Mouse (Mus musculus) neural tube, embryonic 10.5 days (tissue): ENCODE data around the gene Olfr1150-ps1.

Experiments used
- DNase-seq: peaks from one replicate; pipeline ENCODE4 v3.0.0-alpha.2; 2017; ENCODE audit warnings: low spot score; ENCODE audit errors: extremely low spot score

Olfr1150-ps1 gene

GRCm38 (mm10) chr2:87843693-87844092 is at the start of gene Olfr1150-ps1:
Gene Olfr1150-ps1, plus strand, starts transcription at chr2:87843993.
- no peak for DNase-seq

GRCm38 (mm10) chr2:87800292-87800691 is 43.5 kb upstream of the Olfr1150-ps1 start, which contains the start of gene Olfr1143:
Gene Olfr1143, plus strand, starts transcription at chr2:87800592.
- DNase-seq: no peak

- DNase-seq: no peak
Measured at GRCm38 (mm10) chr2:87809522-87809921, 34.3 kb upstream of the Olfr1150-ps1 start, which contains the start of gene Olfr1145. Gene Olfr1145, plus strand, starts transcription at chr2:87809822.

DNA sequence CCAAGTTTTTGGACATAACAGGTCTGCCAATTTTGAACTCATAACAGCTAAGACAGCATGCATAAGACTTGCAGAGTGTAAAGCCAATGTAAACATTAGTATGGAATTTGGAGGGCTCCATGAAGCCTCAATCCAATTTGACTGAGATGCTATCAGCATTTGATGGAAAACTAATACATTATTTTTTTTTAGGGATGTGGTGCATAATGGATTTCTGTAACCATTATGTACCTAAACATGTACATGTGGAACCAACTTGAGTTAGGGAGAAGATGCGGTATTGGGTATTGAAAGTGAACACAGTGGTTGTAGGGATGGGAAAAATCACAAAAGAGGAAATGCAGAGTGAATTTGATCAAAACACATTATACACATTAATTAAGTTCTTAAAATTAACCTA is 13.6 kb upstream of the Olfr1150-ps1 start, which contains the start of gene Olfr1148:
Gene Olfr1148 (plus strand): TSS at position 301 of the 400 bp plus-strand sequence.
- DNase-seq: no peak

GRCm38 (mm10) chr2:87855562-87855961 is 11.8 kb downstream of the Olfr1150-ps1 start, which contains the start of gene Olfr1151:
Gene Olfr1151, plus strand, starts transcription at chr2:87855862.
- no peak for DNase-seq

DNA sequence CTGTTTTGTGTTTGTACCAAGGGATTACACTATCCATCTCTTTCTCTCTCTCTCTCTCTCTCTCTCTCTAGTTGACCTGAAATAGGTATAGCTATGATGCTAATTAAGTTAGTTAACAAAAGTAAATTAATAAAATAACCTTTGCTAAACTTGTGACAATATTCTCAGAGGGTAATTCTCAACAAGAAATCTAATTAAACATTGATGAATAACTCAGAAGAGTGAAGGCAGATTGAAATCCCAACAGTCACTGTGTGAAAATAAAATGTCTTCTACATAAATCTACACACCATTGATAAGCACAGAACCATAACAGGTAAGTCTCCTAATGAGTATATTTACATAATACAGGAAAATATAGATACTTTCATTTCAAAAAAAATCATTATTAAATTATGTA is 22.4 kb downstream of the Olfr1150-ps1 start, which contains the start of gene Olfr1152:
Gene Olfr1152 (plus strand): TSS at position 301 of the 400 bp plus-strand sequence.
- DNase-seq: no peak

GRCm38 (mm10) chr2:87894662-87895061 is 50.9 kb downstream of the Olfr1150-ps1 start, which contains the start of gene Olfr1153:
Gene Olfr1153, plus strand, starts transcription at chr2:87894962.
- DNase-seq: no peak
